Mouse (Mus musculus) heart, embryonic 16.5 days (tissue): ENCODE measurements around the gene Nav1. TPM values are rescaled to one million over a fixed set of nuclear protein-coding genes. Genes with fewer than 3 reads are reported as not detected.

Experiments used
- ATAC-seq: fragments of 200-750 bp; cut with Nextera tagmentation; replicated peaks from 2 replicates; pipeline ENCODE4 v1.8.0; 2017; ENCODE audit warnings: moderate number of reproducible peaks; ENCODE audit not compliant: insufficient read depth, low FRiP score; ENCODE audit errors: extremely low read depth
- H3K27ac ChIP-seq: fragments of 300-500 bp; sonication (generic); 2 replicates; pipeline ENCODE4 v1.5.1; 2014; ENCODE audit warnings: mild to moderate bottlenecking, low read length, control low read depth, moderate library complexity
- H3K27me3 ChIP-seq: fragments of 300-500 bp; sonication (generic); 2 replicates; pipeline ENCODE4 v1.6.1; 2014; ENCODE audit warnings: low read length, mixed read lengths; ENCODE audit not compliant: control insufficient read depth, insufficient read depth
- H3K36me3 ChIP-seq: fragments of 300-500 bp; sonication (generic); 2 replicates; pipeline ENCODE4 v1.6.1; 2014; ENCODE audit not compliant: control insufficient read depth, insufficient read depth
- H3K4me1 ChIP-seq: fragments of 300-500 bp; sonication (generic); 2 replicates; pipeline ENCODE4 v1.6.1; 2014; ENCODE audit warnings: low read length, mixed read lengths; ENCODE audit not compliant: control insufficient read depth, insufficient read depth
- H3K4me2 ChIP-seq: fragments of 300-500 bp; sonication (generic); 2 replicates; pipeline ENCODE4 v1.6.1; 2014; ENCODE audit warnings: low read depth, mild to moderate bottlenecking, control low read depth, low read length
- H3K4me3 ChIP-seq: fragments of 300-500 bp; sonication (generic); 2 replicates; pipeline ENCODE4 v1.5.1; 2014; ENCODE audit warnings: mild to moderate bottlenecking, control low read depth, low read length
- H3K9ac ChIP-seq: fragments of 300-500 bp; sonication (generic); 2 replicates; pipeline ENCODE4 v1.6.1; 2014; ENCODE audit warnings: low read length, control low read depth
- H3K9me3 ChIP-seq: fragments of 300-500 bp; sonication (generic); replicated peaks from 2 replicates; pipeline ENCODE4 v1.6.1; 2016; ENCODE audit warnings: low read length; ENCODE audit not compliant: control insufficient read depth
- WGBS: fragments of 180-500 bp; shearing (Covaris S2); extraction: QIAGEN DNeasy Blood & Tissue Kit; methylation state at CpG from one replicate; pipeline ENCODE4 v1.1.7; 2014; 5-methylcytosine and 5-hydroxymethylcytosine counted together
- polyA plus RNA-seq: library from polyadenylated mRNA; unstranded; fragments of >200 nt; fragmentation: Nextera tagmentation; extraction: Ambion mirVana; gene quantifications from 2 replicates; pipeline ENCODE4 v1.2.1, GENCODE M21; 2015

Gene Nav1
- polyA plus RNA-seq, 1 experiment from 2014 or later, result 22.6 TPM

GRCm38 (mm10) chr1:135563781-135564414 is 43.2 kb downstream of the Nav1 start:
- 54% methylated on average over 9 of the region's 9 CpGs for WGBS
- H3K36me3 ChIP-seq, result no peaks in the 10 kb centered on the region
- no peak overlapping the region for H3K4me3 ChIP-seq
- no peaks in the 10 kb centered on the region for H3K27me3 ChIP-seq
- no peak overlapping the region for H3K9ac ChIP-seq
- H3K4me2 ChIP-seq, result no peak overlapping the region
- H3K27ac ChIP-seq, result peak overlapping the region; percentile 8; the same call in 1 of the 2 replicates
- no peak for ATAC-seq
- peaks cover 7% of the 10 kb centered on the region for H3K4me1 ChIP-seq
- no peaks in the 10 kb centered on the region for H3K9me3 ChIP-seq

- Histone ChIP-seq H3K9me3 (no peaks in the 10 kb centered on the region), H3K4me1 (peaks cover 11% of the 10 kb centered on the region), H3K9ac (no peak overlapping the region), H3K36me3 (no peaks in the 10 kb centered on the region), H3K4me3 (no peak overlapping the region), H3K27me3 (no peaks in the 10 kb centered on the region), H3K4me2 (no peak overlapping the region), H3K27ac (no peak overlapping the region)
- WGBS, result 66% methylated on average over 8 of the region's 8 CpGs
- no peak for ATAC-seq
Observed at GRCm38 (mm10) chr1:135562982-135563650, 44.0 kb downstream of the Nav1 start.

- 20% methylated on average over 4 of the region's 4 CpGs for WGBS
- no peak overlapping the region for H3K9ac ChIP-seq
- H3K27me3 ChIP-seq, result no peaks in the 10 kb centered on the region
- no peak overlapping the region for H3K4me3 ChIP-seq
- no peak overlapping the region for H3K4me2 ChIP-seq
- H3K4me1 ChIP-seq, result peaks cover 15% of the 10 kb centered on the region
- H3K9me3 ChIP-seq, result no peaks in the 10 kb centered on the region
- ATAC-seq, result no peak
- no peaks in the 10 kb centered on the region for H3K36me3 ChIP-seq
- H3K27ac ChIP-seq, result no peak overlapping the region
Observed at GRCm38 (mm10) chr1:135562115-135562514, 45.0 kb downstream of the Nav1 start.

- H3K9ac ChIP-seq, result no peak overlapping the region
- no peak overlapping the region for H3K4me2 ChIP-seq
- no peaks in the 10 kb centered on the region for H3K27me3 ChIP-seq
- no peaks in the 10 kb centered on the region for H3K36me3 ChIP-seq
- no peak overlapping the region for H3K4me3 ChIP-seq
- H3K9me3 ChIP-seq, result no peaks in the 10 kb centered on the region
- no peak overlapping the region for H3K27ac ChIP-seq
- peaks cover 15% of the 10 kb centered on the region for H3K4me1 ChIP-seq
- ATAC-seq, result no peak
- 48% methylated on average over 6 of the region's 6 CpGs for WGBS
Observed at GRCm38 (mm10) chr1:135561282-135561681, 45.8 kb downstream of the Nav1 start.

- 33% methylated on average over 6 of the region's 6 CpGs for WGBS
- ATAC-seq, result peak; percentile 55; the same call in 1 of the 2 replicates
- Histone ChIP-seq H3K9me3 (no peaks in the 10 kb centered on the region), H3K27me3 (no peaks in the 10 kb centered on the region), H3K4me1 (peaks cover 22% of the 10 kb centered on the region), H3K4me2 (0 out of 2 replicates have a peak overlapping the region, but pooled peaks have one; percentile 5), H3K9ac (no peak overlapping the region), H3K27ac (no peak overlapping the region; the same call in 1 of the 2 replicates), H3K36me3 (no peaks in the 10 kb centered on the region), H3K4me3 (no peak overlapping the region)
Observed at GRCm38 (mm10) chr1:135557976-135558375, 49.1 kb downstream of the Nav1 start.

- no peaks in the 10 kb centered on the region for H3K27me3 ChIP-seq
- no peak overlapping the region for H3K4me3 ChIP-seq
- H3K4me1 ChIP-seq, result peaks cover 22% of the 10 kb centered on the region
- no peak overlapping the region for H3K27ac ChIP-seq
- 88% methylated on average over 8 of the region's 8 CpGs for WGBS
- no peak overlapping the region for H3K9ac ChIP-seq
- H3K4me2 ChIP-seq, result no peak overlapping the region
- no peak for ATAC-seq
- no peaks in the 10 kb centered on the region for H3K9me3 ChIP-seq
- H3K36me3 ChIP-seq, result no peaks in the 10 kb centered on the region
Observed at GRCm38 (mm10) chr1:135555885-135556284, 51.2 kb downstream of the Nav1 start.

- ATAC-seq, result no peak
- Histone ChIP-seq H3K4me3 (no peak overlapping the region), H3K4me2 (peak overlapping the region; percentile 23), H3K27ac (peak overlapping the region; percentile 36; the same call in 1 of the 2 replicates), H3K4me1 (peaks cover 24% of the 10 kb centered on the region), H3K9ac (no peak overlapping the region), H3K27me3 (no peaks in the 10 kb centered on the region), H3K9me3 (no peaks in the 10 kb centered on the region), H3K36me3 (no peaks in the 10 kb centered on the region)
- 27% methylated on average over 17 of the region's 17 CpGs for WGBS
Observed at GRCm38 (mm10) chr1:135554632-135555260, 52.3 kb downstream of the Nav1 start.

GRCm38 (mm10) chr1:135553615-135554014 is 53.5 kb downstream of the Nav1 start:
- no peaks in the 10 kb centered on the region for H3K36me3 ChIP-seq
- no peaks in the 10 kb centered on the region for H3K9me3 ChIP-seq
- WGBS, result 67% methylated on average over 4 of the region's 4 CpGs
- H3K9ac ChIP-seq, result no peak overlapping the region
- H3K27ac ChIP-seq, result no peak overlapping the region
- no peak for ATAC-seq
- no peak overlapping the region for H3K4me3 ChIP-seq
- H3K4me2 ChIP-seq, result no peak overlapping the region
- H3K27me3 ChIP-seq, result no peaks in the 10 kb centered on the region
- peaks cover 35% of the 10 kb centered on the region for H3K4me1 ChIP-seq

- ATAC-seq, result no peak
- no peak overlapping the region for H3K4me3 ChIP-seq
- H3K9ac ChIP-seq, result no peak overlapping the region
- no peaks in the 10 kb centered on the region for H3K9me3 ChIP-seq
- H3K27ac ChIP-seq, result no peak overlapping the region
- H3K4me1 ChIP-seq, result peaks cover 35% of the 10 kb centered on the region
- H3K27me3 ChIP-seq, result no peaks in the 10 kb centered on the region
- no peaks in the 10 kb centered on the region for H3K36me3 ChIP-seq
- H3K4me2 ChIP-seq, result no peak overlapping the region
- 68% methylated on average over 4 of the region's 4 CpGs for WGBS
Observed at GRCm38 (mm10) chr1:135553154-135553553, 53.9 kb downstream of the Nav1 start.
